Mouse (Mus musculus) kidney, postnatal 0 days (tissue): ENCODE measurements around the gene Creb3l1. TPM values are rescaled to one million over a fixed set of nuclear protein-coding genes. Genes with fewer than 3 reads are reported as not detected.
A peak's percentile ranks its signal among the peaks of the same experiment; 100 is the strongest.

Experiments
- ATAC-seq: fragments of 200-750 bp; cut with Nextera tagmentation; replicated peaks from 2 replicates; pipeline ENCODE4 v1.8.0; 2017; ENCODE audit warnings: low read depth, moderate number of reproducible peaks, moderate TSS enrichment, moderate library complexity; ENCODE audit not compliant: low FRiP score
- DNase-seq: peaks from one replicate; pipeline ENCODE4 v3.0.0-alpha.2; 2016; ENCODE audit warnings: low spot score
- H3K27ac ChIP-seq: fragments of 300-500 bp; sonication (generic); 2 replicates; pipeline ENCODE4 v1.5.1; 2014; ENCODE audit warnings: mild to moderate bottlenecking
- H3K27me3 ChIP-seq: fragments of 300-500 bp; sonication (generic); 2 replicates; pipeline ENCODE4 v1.6.1; 2014; ENCODE audit warnings: low read length, mixed read lengths; ENCODE audit not compliant: insufficient read depth
- H3K36me3 ChIP-seq: fragments of 300-500 bp; sonication (generic); 2 replicates; pipeline ENCODE4 v1.6.1; 2014; ENCODE audit warnings: low read length, mixed read lengths; ENCODE audit not compliant: insufficient read depth
- H3K4me1 ChIP-seq: fragments of 300-500 bp; sonication (generic); replicated peaks from 2 replicates; pipeline ENCODE4 v1.6.1; 2014; ENCODE audit warnings: antibody characterized with exemption, low read length, mixed read lengths; ENCODE audit not compliant: insufficient read depth
- H3K4me2 ChIP-seq: fragments of 300-500 bp; sonication (generic); 2 replicates; pipeline ENCODE4 v1.6.1; 2014; ENCODE audit warnings: mild to moderate bottlenecking, low read length, moderate library complexity, mixed read lengths
- H3K4me3 ChIP-seq: fragments of 300-500 bp; sonication (generic); replicated peaks from 2 replicates; pipeline ENCODE4 v1.5.1; 2014; ENCODE audit warnings: low read depth, low read length
- H3K9ac ChIP-seq: fragments of 300-500 bp; sonication (generic); 2 replicates; pipeline ENCODE4 v1.6.1; 2014; ENCODE audit warnings: low read depth, low read length
- H3K9me3 ChIP-seq: fragments of 300-500 bp; sonication (generic); replicated peaks from 2 replicates; pipeline ENCODE4 v1.6.1; 2016; ENCODE audit warnings: low read length, inconsistent platforms, mixed read lengths
- CTCF ChIP-seq: IDR thresholded peaks from 2 replicates; pipeline ENCODE4 v1.5.1; 2016; ENCODE audit warnings: antibody characterized with exemption, low read depth, mild to moderate bottlenecking, moderate library complexity
- WGBS: fragments of 180-500 bp; shearing (Covaris S2); extraction: QIAGEN DNeasy Blood & Tissue Kit; methylation state at CpG from one replicate; pipeline ENCODE4 v1.1.7; 2014; 5-methylcytosine and 5-hydroxymethylcytosine counted together
- polyA plus RNA-seq: library from polyadenylated mRNA; unstranded; fragments of >200 nt; fragmentation: Nextera tagmentation; extraction: Ambion mirVana; gene quantifications from 2 replicates; pipeline ENCODE4 v1.2.1, GENCODE M21; 2015

Gene Creb3l1
- polyA plus RNA-seq, 1 experiment from 2014 or later = 9.3 TPM

- ATAC-seq = peak; percentile 38
- peak; percentile 80 for DNase-seq
- H3K4me1 ChIP-seq = peaks cover 46% of the 10 kb centered on the region
These were observed 73.8 kb downstream of the Creb3l1 start for GRCm38 (mm10) chr2:91950275-91951085.

GRCm38 (mm10) chr2:91949411-91950274 is 74.7 kb downstream of the Creb3l1 start:
- no peak overlapping the region; the same call in 1 of the 2 replicates for H3K4me3 ChIP-seq
- H3K4me1 ChIP-seq = peaks cover 41% of the 10 kb centered on the region
- no peak for DNase-seq
- no peaks in the 10 kb centered on the region for H3K36me3 ChIP-seq
- no peaks in the 10 kb centered on the region for H3K27me3 ChIP-seq
- peak overlapping the region; percentile 72 for H3K27ac ChIP-seq
- H3K4me2 ChIP-seq = peak overlapping the region; percentile 49
- no peak for TF ChIP-seq CTCF
- peak overlapping the region; percentile 54; the same call in 1 of the 2 replicates for H3K9ac ChIP-seq
- no peak for ATAC-seq
- H3K9me3 ChIP-seq = no peaks in the 10 kb centered on the region
- 54% methylated on average over 17 of the region's 17 CpGs for WGBS

More at GRCm38 (mm10) chr2:91950275-91951085, 73.8 kb downstream of the Creb3l1 start:
- WGBS = 17% methylated on average over 15 of the region's 15 CpGs
- H3K9ac ChIP-seq = peak overlapping the region; percentile 54; the same call in 1 of the 2 replicates
- no peaks in the 10 kb centered on the region for H3K9me3 ChIP-seq
- peak overlapping the region; percentile 49 for H3K4me2 ChIP-seq
- H3K27me3 ChIP-seq = no peaks in the 10 kb centered on the region
- TF ChIP-seq CTCF = no peak
- no peak overlapping the region; the same call in 1 of the 2 replicates for H3K4me3 ChIP-seq
- H3K36me3 ChIP-seq = no peaks in the 10 kb centered on the region
- peak overlapping the region; percentile 72 for H3K27ac ChIP-seq

- DNase-seq (no peak), ATAC-seq (no peak)
- Histone ChIP-seq H3K9me3 (no peaks in the 10 kb centered on the region), H3K9ac (no peak overlapping the region), H3K4me3 (no peak overlapping the region), H3K27me3 (no peaks in the 10 kb centered on the region), H3K27ac (peak overlapping the region; percentile 72; the same call in 1 of the 2 replicates), H3K36me3 (no peaks in the 10 kb centered on the region), H3K4me2 (no peak overlapping the region), H3K4me1 (peaks cover 43% of the 10 kb centered on the region)
- 52% methylated on average over 3 of the region's 3 CpGs for WGBS
- no peak for TF ChIP-seq CTCF
These were observed 75.5 kb downstream of the Creb3l1 start for GRCm38 (mm10) chr2:91948792-91949241.

GRCm38 (mm10) chr2:91948151-91948509 is 76.2 kb downstream of the Creb3l1 start:
- 60% methylated on average over 6 of the region's 6 CpGs for WGBS
- Histone ChIP-seq H3K27me3 (no peaks in the 10 kb centered on the region), H3K4me1 (peaks cover 39% of the 10 kb centered on the region), H3K9ac (no peak overlapping the region), H3K9me3 (no peaks in the 10 kb centered on the region), H3K4me3 (no peak overlapping the region), H3K36me3 (no peaks in the 10 kb centered on the region), H3K4me2 (no peak overlapping the region), H3K27ac (peak overlapping the region; percentile 62; the same call in 1 of the 2 replicates)
- DNase-seq = no peak
- no peak for ATAC-seq
- TF ChIP-seq CTCF = no peak

- Histone ChIP-seq H3K36me3 (no peaks in the 10 kb centered on the region), H3K27ac (peak overlapping the region; percentile 62; the same call in 1 of the 2 replicates), H3K4me2 (no peak overlapping the region), H3K4me3 (no peak overlapping the region), H3K9ac (no peak overlapping the region), H3K4me1 (peaks cover 39% of the 10 kb centered on the region), H3K27me3 (no peaks in the 10 kb centered on the region), H3K9me3 (no peaks in the 10 kb centered on the region)
- peak; percentile 50; the same call in 1 of the 2 replicates for ATAC-seq
- no peak for TF ChIP-seq CTCF
- DNase-seq = peak; percentile 72
- WGBS = 47% methylated on average over 11 of the region's 11 CpGs
These were observed 76.7 kb downstream of the Creb3l1 start for GRCm38 (mm10) chr2:91947397-91948150.
